In genomic region chr5:91790412-91790811, GRCm38 (mm10) we compare ENCODE assay signal across 16 mouse cellular contexts.
"Had no signal": no experiment of that assay in that cellular context is flagged by ENCODE, and none has a peak within 500 bp of the region (broad histone marks: within the 10 kb centered on the region; RNA-seq: fewer than 3 reads in every experiment).

No protein-coding gene starts in this region.

- H3K4me2 ChIP-seq: intestine, embryonic 15.5 days; kidney, embryonic 15.5 days; liver, embryonic 11.5 days; liver, embryonic 15.5 days; midbrain, embryonic 15.5 days had no signal

- H3K9ac ChIP-seq: intestine, embryonic 15.5 days; kidney, embryonic 15.5 days; liver, embryonic 15.5 days; midbrain, embryonic 15.5 days had no signal

- DNase-seq: kidney, adult 18-20 months; kidney, postnatal 14 days; left cerebral cortex, postnatal 4 days; lung, adult 2 months; lung, postnatal 4 days; right cerebral cortex, postnatal 4 days; spleen, adult 18-20 months; thymus, adult 18-20 months; thymus, postnatal 14 days had no signal

- H3K27ac ChIP-seq: intestine, embryonic 15.5 days; kidney, embryonic 15.5 days; liver, embryonic 15.5 days; midbrain, embryonic 10.5 days; midbrain, embryonic 15.5 days had no signal

- H3K4me1 ChIP-seq: liver, embryonic 15.5 days; midbrain, embryonic 10.5 days; midbrain, embryonic 15.5 days had no signal

- H3K9me3 ChIP-seq: intestine, embryonic 15.5 days; kidney, embryonic 15.5 days; liver, embryonic 15.5 days; midbrain, embryonic 10.5 days; midbrain, embryonic 15.5 days had no signal

- H3K4me3 ChIP-seq: intestine, embryonic 15.5 days; kidney, embryonic 15.5 days; liver, embryonic 15.5 days; midbrain, embryonic 10.5 days; midbrain, embryonic 15.5 days had no signal

- ATAC-seq: intestine, embryonic 15.5 days; lung, postnatal 0 days; midbrain, embryonic 15.5 days had no signal

- H3K36me3 ChIP-seq: intestine, embryonic 15.5 days; kidney, embryonic 15.5 days; liver, embryonic 15.5 days; midbrain, embryonic 10.5 days; midbrain, embryonic 15.5 days had no signal

- H3K27me3 ChIP-seq: intestine, embryonic 15.5 days; kidney, embryonic 15.5 days; liver, embryonic 15.5 days; midbrain, embryonic 15.5 days had no signal
